Mouse (Mus musculus): ENCODE results near the gene Prss36. TPM values are rescaled to one million over a fixed set of nuclear protein-coding genes. Genes with fewer than 3 reads are reported as not detected.

The Prss36 gene
- polyA plus RNA-seq, 1 experiment from 2014 or later = 11.0 TPM

GRCm38 (mm10) chr7:127888821-127889220 lies 57.7 kb downstream of the Prss36 start:
- 85% methylated on average over 3 of the region's 3 CpGs for WGBS
- Histone ChIP-seq H3K36me3 (ENCODE audit: control insufficient read depth, insufficient read depth, low read length) (peaks cover 12% of the 10 kb centered on the region; the same call in 1 of the 2 replicates), H3K4me3 (ENCODE audit: low read depth, low read length) (no peak overlapping the region), H3K4me2 (replicated peaks; ENCODE audit: low read depth, low read length) (no peak overlapping the region), H3K9me3 (ENCODE audit: control insufficient read depth, low read length) (no peaks in the 10 kb centered on the region), H3K27me3 (ENCODE audit: control insufficient read depth, insufficient read depth, low read length) (no peaks in the 10 kb centered on the region), H3K9ac (ENCODE audit: low read depth, low read length) (no peak overlapping the region), H3K4me1 (replicated peaks; ENCODE audit: control insufficient read depth, insufficient read depth, low read length) (no peaks in the 10 kb centered on the region; the same call in 1 of the 2 replicates), H3K27ac (ENCODE audit: low read depth, low read length) (no peak overlapping the region)
- DNase-seq (ENCODE audit: low spot score) (no peak), ATAC-seq (ENCODE audit: low FRiP score) (no peak)

- H3K4me1 ChIP-seq (replicated peaks; ENCODE audit: control insufficient read depth, insufficient read depth, low read length) = no peaks in the 10 kb centered on the region; the same call in 1 of the 2 replicates
- no peak overlapping the region for H3K4me2 ChIP-seq (replicated peaks; ENCODE audit: low read depth, low read length)
- H3K9ac ChIP-seq (ENCODE audit: low read depth, low read length) = no peak overlapping the region
- no peaks in the 10 kb centered on the region for H3K9me3 ChIP-seq (ENCODE audit: control insufficient read depth, low read length)
- DNase-seq (ENCODE audit: low spot score) (no peak), ATAC-seq (ENCODE audit: low FRiP score) (no peak)
- WGBS = 88% methylated on average over 3 of the region's 3 CpGs
- H3K4me3 ChIP-seq (ENCODE audit: low read depth, low read length) = no peak overlapping the region
- H3K36me3 ChIP-seq (ENCODE audit: control insufficient read depth, insufficient read depth, low read length) = peaks cover 15% of the 10 kb centered on the region; the same call in 1 of the 2 replicates
- no peaks in the 10 kb centered on the region for H3K27me3 ChIP-seq (ENCODE audit: control insufficient read depth, insufficient read depth, low read length)
- H3K27ac ChIP-seq (ENCODE audit: low read depth, low read length) = no peak overlapping the region
Measured at GRCm38 (mm10) chr7:127887781-127888180, 58.7 kb downstream of the Prss36 start.

- Histone ChIP-seq H3K4me2 (replicated peaks; ENCODE audit: low read depth, low read length) (no peak overlapping the region), H3K9me3 (ENCODE audit: control insufficient read depth, low read length) (no peaks in the 10 kb centered on the region), H3K9ac (ENCODE audit: low read depth, low read length) (no peak overlapping the region), H3K27me3 (ENCODE audit: control insufficient read depth, insufficient read depth, low read length) (no peaks in the 10 kb centered on the region), H3K4me3 (ENCODE audit: low read depth, low read length) (no peak overlapping the region), H3K27ac (ENCODE audit: low read depth, low read length) (no peak overlapping the region), H3K4me1 (replicated peaks; ENCODE audit: control insufficient read depth, insufficient read depth, low read length) (no peaks in the 10 kb centered on the region; the same call in 1 of the 2 replicates), H3K36me3 (ENCODE audit: control insufficient read depth, insufficient read depth, low read length) (peaks cover 17% of the 10 kb centered on the region; the same call in 1 of the 2 replicates)
- ATAC-seq (ENCODE audit: low FRiP score) (no peak), DNase-seq (ENCODE audit: low spot score) (no peak)
- WGBS = 88% methylated on average over 8 of the region's 8 CpGs
Measured at GRCm38 (mm10) chr7:127887191-127887590, 59.3 kb downstream of the Prss36 start.

GRCm38 (mm10) chr7:127886551-127886950 lies 60.0 kb downstream of the Prss36 start:
- no peak for ATAC-seq (ENCODE audit: low FRiP score)
- no peak for DNase-seq (ENCODE audit: low spot score)
- Histone ChIP-seq H3K27me3 (ENCODE audit: control insufficient read depth, insufficient read depth, low read length) (no peaks in the 10 kb centered on the region), H3K4me3 (ENCODE audit: low read depth, low read length) (no peak overlapping the region), H3K36me3 (ENCODE audit: control insufficient read depth, insufficient read depth, low read length) (peaks cover 21% of the 10 kb centered on the region), H3K4me1 (replicated peaks; ENCODE audit: control insufficient read depth, insufficient read depth, low read length) (no peaks in the 10 kb centered on the region; the same call in 1 of the 2 replicates), H3K27ac (ENCODE audit: low read depth, low read length) (no peak overlapping the region), H3K9ac (ENCODE audit: low read depth, low read length) (0 out of 2 replicates have a peak overlapping the region, but pooled peaks have one; percentile 3), H3K9me3 (ENCODE audit: control insufficient read depth, low read length) (no peaks in the 10 kb centered on the region), H3K4me2 (replicated peaks; ENCODE audit: low read depth, low read length) (no peak overlapping the region)
- WGBS = 91% methylated on average over 6 of the region's 6 CpGs

DNA sequence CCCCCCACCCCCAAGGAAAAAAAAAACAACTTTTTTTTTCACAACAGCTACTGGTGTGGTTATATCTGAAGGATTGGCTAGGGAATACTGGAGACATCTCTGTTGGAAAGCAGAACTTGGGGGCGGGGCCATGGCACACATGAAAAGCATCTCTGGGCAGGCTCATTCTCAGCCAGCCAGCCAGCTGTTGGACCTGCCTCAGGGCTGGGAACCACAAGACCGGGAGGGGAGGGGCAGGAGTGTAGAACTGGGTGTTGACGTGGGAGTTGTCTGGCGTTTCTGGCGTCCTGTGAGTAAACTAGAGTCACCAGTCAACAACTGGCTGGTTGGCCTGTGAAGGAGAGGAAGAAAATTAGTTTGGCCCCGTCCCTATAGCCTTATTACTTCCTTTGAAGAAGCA lies 60.6 kb downstream of the Prss36 start:
- 82% methylated on average over 6 of the region's 6 CpGs for WGBS
- no peak for ATAC-seq (ENCODE audit: low FRiP score)

More for the DNA sequence above, 60.6 kb downstream of the Prss36 start:
- Histone ChIP-seq H3K4me3 (ENCODE audit: low read depth, low read length) (no peak overlapping the region), H3K4me2 (replicated peaks; ENCODE audit: low read depth, low read length) (no peak overlapping the region), H3K9ac (ENCODE audit: low read depth, low read length) (no peak overlapping the region), H3K4me1 (replicated peaks; ENCODE audit: control insufficient read depth, insufficient read depth, low read length) (no peaks in the 10 kb centered on the region; the same call in 1 of the 2 replicates), H3K9me3 (ENCODE audit: control insufficient read depth, low read length) (no peaks in the 10 kb centered on the region), H3K36me3 (ENCODE audit: control insufficient read depth, insufficient read depth, low read length) (peaks cover 24% of the 10 kb centered on the region), H3K27me3 (ENCODE audit: control insufficient read depth, insufficient read depth, low read length) (no peaks in the 10 kb centered on the region), H3K27ac (ENCODE audit: low read depth, low read length) (no peak overlapping the region)
- no peak for DNase-seq (ENCODE audit: low spot score)

Other genes starting within 250 kb of the Prss36 start
- gene Bcl7c, start 237.8 kb downstream of the Prss36 start, polyA plus RNA-seq (2014; fragmentation: Nextera tagmentation; extraction: Ambion mirVana) = 58.4 and 61.5 TPM in 2 replicates
- gene Ctf1, start 234.0 kb downstream of the Prss36 start, polyA plus RNA-seq (2014; fragmentation: Nextera tagmentation; extraction: Ambion mirVana) = 6.8 and 9.2 TPM in 2 replicates
- gene Ctf2, start 214.6 kb downstream of the Prss36 start, polyA plus RNA-seq (2014; fragmentation: Nextera tagmentation; extraction: Ambion mirVana) = 0.15 and 0.22 TPM in 2 replicates
- 6.2 and 10.7 TPM in 2 replicates for gene Fbxl19, start 202.2 kb downstream of the Prss36 start, polyA plus RNA-seq (2014; fragmentation: Nextera tagmentation; extraction: Ambion mirVana)
- gene Orai3, start 176.9 kb downstream of the Prss36 start, polyA plus RNA-seq (2014; fragmentation: Nextera tagmentation; extraction: Ambion mirVana) = 6.7 and 8.5 TPM in 2 replicates
- 21.3 and 22.4 TPM in 2 replicates for gene Setd1a, start 170.1 kb downstream of the Prss36 start, polyA plus RNA-seq (2014; fragmentation: Nextera tagmentation; extraction: Ambion mirVana)
- gene Gm49388, start 161.1 kb downstream of the Prss36 start, polyA plus RNA-seq (2014; fragmentation: Nextera tagmentation; extraction: Ambion mirVana) = not detected in 2 replicates
- 7.6 and 7.8 TPM in 2 replicates for gene Hsd3b7, start 146.1 kb downstream of the Prss36 start, polyA plus RNA-seq (2014; fragmentation: Nextera tagmentation; extraction: Ambion mirVana)
- 11.6 and 15.0 TPM in 2 replicates for gene Stx4a, start 122.4 kb downstream of the Prss36 start, polyA plus RNA-seq (2014; fragmentation: Nextera tagmentation; extraction: Ambion mirVana)
- gene Stx1b, start 122.2 kb downstream of the Prss36 start, polyA plus RNA-seq (2014; fragmentation: Nextera tagmentation; extraction: Ambion mirVana) = 9.1 and 10.1 TPM in 2 replicates
- 16.5 and 21.5 TPM in 2 replicates for gene Zfp646, start 70.5 kb downstream of the Prss36 start, polyA plus RNA-seq (2014; fragmentation: Nextera tagmentation; extraction: Ambion mirVana)
- 23.1 and 23.3 TPM in 2 replicates for gene Zfp668, start 69.9 kb downstream of the Prss36 start, polyA plus RNA-seq (2014; fragmentation: Nextera tagmentation; extraction: Ambion mirVana)
- gene Prss53, start 55.8 kb downstream of the Prss36 start, polyA plus RNA-seq (2014; fragmentation: Nextera tagmentation; extraction: Ambion mirVana) = 0.59 and 0.60 TPM in 2 replicates
- not detected in 2 replicates for gene Gm21974, start 51.3 kb downstream of the Prss36 start, polyA plus RNA-seq (2014; fragmentation: Nextera tagmentation; extraction: Ambion mirVana)
- gene Vkorc1, start 51.1 kb downstream of the Prss36 start, polyA plus RNA-seq (2014; fragmentation: Nextera tagmentation; extraction: Ambion mirVana) = 48.0 and 53.9 TPM in 2 replicates
- gene Bckdk, start 42.6 kb downstream of the Prss36 start, polyA plus RNA-seq (2014; fragmentation: Nextera tagmentation; extraction: Ambion mirVana) = 96.5 and 105 TPM in 2 replicates
- gene Kat8, start 34.2 kb downstream of the Prss36 start, polyA plus RNA-seq (2014; fragmentation: Nextera tagmentation; extraction: Ambion mirVana) = 49.7 and 50.1 TPM in 2 replicates
- gene Prss8, start 16.6 kb downstream of the Prss36 start, polyA plus RNA-seq (2014; fragmentation: Nextera tagmentation; extraction: Ambion mirVana) = 3.4 and 4.9 TPM in 2 replicates
- 58.7 and 65.0 TPM in 2 replicates for gene Fus, start 20.7 kb upstream of the Prss36 start, polyA plus RNA-seq (2014; fragmentation: Nextera tagmentation; extraction: Ambion mirVana)
- 8.4 and 11.0 TPM in 2 replicates for gene Pycard, start 47.1 kb upstream of the Prss36 start, polyA plus RNA-seq (2014; fragmentation: Nextera tagmentation; extraction: Ambion mirVana)
- not detected in 2 replicates for gene Trim72, start 57.2 kb upstream of the Prss36 start, polyA plus RNA-seq (2014; fragmentation: Nextera tagmentation; extraction: Ambion mirVana)
- 0.42 TPM in 2 replicates for gene Itgam, start 115.9 kb upstream of the Prss36 start, polyA plus RNA-seq (2014; fragmentation: Nextera tagmentation; extraction: Ambion mirVana)
- not detected in 2 replicates for gene Gm49368, start 116.0 kb upstream of the Prss36 start, polyA plus RNA-seq (2014; fragmentation: Nextera tagmentation; extraction: Ambion mirVana)
- gene Itgax, start 182.8 kb upstream of the Prss36 start, polyA plus RNA-seq (2014; fragmentation: Nextera tagmentation; extraction: Ambion mirVana) = not detected in 2 replicates
- not detected in 2 replicates for gene Itgad, start 207.7 kb upstream of the Prss36 start, polyA plus RNA-seq (2014; fragmentation: Nextera tagmentation; extraction: Ambion mirVana)

All from hindbrain, embryonic 11.5 days (tissue).